Mouse (Mus musculus) erythroblast, embryonic 14.5 days (primary cell): ENCODE measurements around the gene Fam187b.

ENCODE experiments used
- GATA1 ChIP-seq: IDR thresholded peaks from 2 replicates; pipeline ENCODE4 v1.6.1; 2012; ENCODE audit warnings: low read length, inconsistent platforms, mixed read lengths
- TAL1 ChIP-seq: IDR thresholded peaks from 3 replicates; pipeline ENCODE4 v1.6.1; 2012; ENCODE audit warnings: low read length, inconsistent platforms, mixed read lengths

DNA sequence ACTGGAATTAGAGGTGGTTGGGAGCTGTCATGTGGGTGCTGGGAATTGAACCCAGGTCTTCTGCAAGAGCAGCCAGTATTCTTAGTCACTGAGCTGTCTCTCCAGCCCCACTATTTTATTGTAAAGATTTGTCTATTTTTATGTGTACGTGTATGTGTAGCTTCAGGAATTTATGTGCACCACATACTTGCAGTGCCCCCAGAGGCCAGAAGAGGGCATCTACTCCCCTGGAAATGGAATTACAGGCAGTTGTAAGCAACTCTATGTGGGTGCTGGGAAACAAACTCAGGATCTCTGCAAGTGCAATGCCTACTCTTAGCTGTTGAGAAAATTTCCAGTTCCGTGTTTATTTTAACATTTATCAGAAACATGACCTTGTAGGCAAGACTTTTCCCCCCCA, 22.9 kb downstream of the Fam187b start:
- TF ChIP-seq GATA1 (no peak), TAL1 (no peak)
